Mouse (Mus musculus) liver, embryonic 14.5 days (tissue): ENCODE results near the gene Six3. TPM values are rescaled to one million over a fixed set of nuclear protein-coding genes. Genes with fewer than 3 reads are reported as not detected.

Experiments
- ATAC-seq: fragments of 200-750 bp; cut with Nextera tagmentation; 2 replicates; pipeline ENCODE4 v1.8.0; 2017; ENCODE audit warnings: moderate number of reproducible peaks, mild to moderate bottlenecking, moderate library complexity; ENCODE audit not compliant: insufficient read depth
- DNase-seq, 3 experiments: peaks; one replicate each; pipeline ENCODE4 v3.0.0-alpha.2; 2012 to 2013; ENCODE audit warnings: low read depth in 3 of 3, low spot score in 3 of 3
- H3K27ac ChIP-seq: fragments of 300-500 bp; sonication (generic); 2 replicates; pipeline ENCODE4 v1.5.1; 2014; ENCODE audit warnings: moderate library complexity, mild to moderate bottlenecking, control low read depth, inconsistent platforms
- H3K27me3 ChIP-seq: fragments of 300-500 bp; sonication (generic); 2 replicates; pipeline ENCODE4 v1.6.1; 2014; ENCODE audit warnings: mild to moderate bottlenecking, low read length, moderate library complexity; ENCODE audit not compliant: control insufficient read depth, insufficient read depth
- H3K36me3 ChIP-seq: fragments of 300-500 bp; sonication (generic); replicated peaks from 2 replicates; pipeline ENCODE4 v1.6.1; 2014; ENCODE audit warnings: low read depth; ENCODE audit not compliant: control insufficient read depth, insufficient read depth
- H3K4me1 ChIP-seq, 2 experiments: fragments of 200-500 bp in 1 of 2; fragments of 300-500 bp in 1 of 2; sonication (generic) in 1 of 2; replicated peaks; 2 replicates each; pipeline ENCODE4 v1.6.1; 2012 to 2014; ENCODE audit warnings: antibody characterized with exemption in 1 of 2, inconsistent platforms in 1 of 2, low read length in 1 of 2; ENCODE audit not compliant: control insufficient read depth in 2 of 2, insufficient read depth in 2 of 2
- H3K4me2 ChIP-seq: fragments of 300-500 bp; sonication (generic); 2 replicates; pipeline ENCODE4 v1.6.1; 2014; ENCODE audit warnings: low read depth, mild to moderate bottlenecking, control low read depth, moderate library complexity
- H3K4me3 ChIP-seq, 2 experiments: fragments of 200-500 bp in 1 of 2; fragments of 300-500 bp in 1 of 2; sonication (generic) in 1 of 2; 2 replicates each; pipeline ENCODE4 v1.5.1; 2012 to 2014; ENCODE audit warnings: low read depth in 2 of 2, low read length in 2 of 2, mild to moderate bottlenecking in 2 of 2, control low read depth in 1 of 2, inconsistent platforms in 1 of 2, moderate library complexity in 1 of 2; ENCODE audit not compliant: insufficient read depth in 1 of 2
- H3K9ac ChIP-seq: fragments of 300-500 bp; sonication (generic); replicated peaks from 2 replicates; pipeline ENCODE4 v1.6.1; 2014; ENCODE audit warnings: mild to moderate bottlenecking, control low read depth, moderate library complexity
- H3K9me3 ChIP-seq: fragments of 300-500 bp; sonication (generic); 2 replicates; pipeline ENCODE4 v1.6.1; 2016; ENCODE audit warnings: low read length, mixed read lengths; ENCODE audit not compliant: control insufficient read depth
- CTCF ChIP-seq: IDR thresholded peaks from 2 replicates; pipeline ENCODE4 v1.5.1; 2016; ENCODE audit warnings: antibody characterized with exemption, low read depth, control low read depth
- EP300 ChIP-seq: IDR thresholded peaks from 2 replicates; pipeline ENCODE4 v1.6.1; 2016; ENCODE audit warnings: antibody characterized with exemption, low read depth
- WGBS: fragments of 180-500 bp; shearing (Covaris S2); extraction: QIAGEN DNeasy Blood & Tissue Kit; methylation state at CpG from one replicate; pipeline ENCODE4 v1.1.7; 2014; ENCODE audit not compliant: insufficient replicate concordance; 5-methylcytosine and 5-hydroxymethylcytosine counted together
- polyA plus RNA-seq, 2 experiments: library from polyadenylated mRNA; depleted of rRNA in 1 of 2; stranded (reverse) in 1 of 2; unstranded in 1 of 2; fragments of >200 nt; fragmentation: Nextera tagmentation in 1 of 2; extraction: Ambion mirVana in 1 of 2; gene quantifications; 2 replicates each; pipeline versions ENCODE4 v1.2.1 to v1.2.3; 2012 to 2014

Six3 gene
- polyA plus RNA-seq, 2 experiments: 0.01 TPM; not detected in 1

DNA sequence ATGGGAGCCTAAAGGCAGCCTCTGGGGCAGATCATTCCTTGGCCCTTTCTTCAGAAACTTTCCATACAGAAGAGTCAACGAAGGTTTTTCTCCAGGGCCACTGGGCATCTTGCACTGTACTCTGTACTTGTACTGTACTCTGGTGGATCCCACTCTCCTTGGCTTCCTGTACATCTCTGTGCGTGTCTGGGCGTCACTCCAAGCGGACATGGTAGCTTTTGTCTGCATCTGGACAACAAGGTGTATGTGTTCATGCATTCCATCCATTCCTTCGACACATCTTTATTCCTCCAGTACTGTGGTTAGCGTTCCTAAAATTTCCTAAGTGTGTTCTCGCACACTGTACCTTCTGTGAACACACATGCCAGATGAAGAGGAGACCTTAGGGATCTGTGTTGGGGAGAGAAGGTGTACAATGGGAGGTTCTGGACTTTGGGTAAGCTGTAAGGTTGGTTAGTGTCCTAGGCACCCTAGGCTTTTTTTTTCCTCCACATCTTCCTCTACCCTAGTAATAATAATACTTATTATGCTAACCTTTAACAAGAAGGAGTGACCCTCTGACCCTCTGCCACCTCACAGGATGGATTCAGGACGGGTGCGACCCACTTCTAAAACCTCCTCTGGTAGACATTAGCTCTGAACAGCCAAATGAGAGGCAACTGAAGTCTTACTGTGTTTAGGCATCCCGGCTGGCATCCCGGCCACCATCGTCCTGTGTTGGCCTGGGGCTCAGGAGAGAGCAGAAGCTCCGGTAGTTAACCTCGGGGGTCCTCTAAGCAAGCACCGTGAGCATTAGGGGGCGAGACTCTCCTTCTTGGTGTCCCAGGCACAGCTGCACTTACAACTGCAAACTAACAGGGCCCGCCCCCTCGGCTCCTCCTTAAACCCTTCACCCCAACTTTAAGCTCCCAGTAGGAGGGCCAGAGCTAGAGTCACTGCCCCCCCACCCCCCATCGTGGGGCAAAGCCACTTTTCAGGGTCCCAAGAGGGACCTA is 1.6 kb upstream of the Six3 start:
- H3K27me3 ChIP-seq: peaks cover 96% of the 10 kb centered on the region
- no peaks in the 10 kb centered on the region for H3K9me3 ChIP-seq
- DNase-seq (no peak), ATAC-seq (no peak)
- H3K4me3 ChIP-seq: no peak overlapping the region
- no peak for TF ChIP-seq EP300
- TF ChIP-seq CTCF: no peak
- WGBS: 5% methylated on average over 19 of the region's 19 CpGs
- no peaks in the 10 kb centered on the region for H3K36me3 ChIP-seq
- H3K4me1 ChIP-seq: no peaks in the 10 kb centered on the region
- H3K27ac ChIP-seq: no peak overlapping the region
- H3K9ac ChIP-seq: no peak overlapping the region
- H3K4me2 ChIP-seq: no peak overlapping the region

GRCm38 (mm10) chr17:85612526-85613265 is 712 bp upstream of the Six3 start:
- Histone ChIP-seq H3K27ac (no peak overlapping the region), H3K4me1 (no peaks in the 10 kb centered on the region), H3K4me3 (no peak overlapping the region), H3K36me3 (no peaks in the 10 kb centered on the region), H3K9me3 (no peaks in the 10 kb centered on the region), H3K9ac (no peak overlapping the region), H3K27me3 (peaks cover 100% of the 10 kb centered on the region), H3K4me2 (no peak overlapping the region)
- TF ChIP-seq EP300: no peak
- no peak for TF ChIP-seq CTCF
- no peak for DNase-seq
- ATAC-seq: no peak
- WGBS: 1% methylated on average over 31 of the region's 31 CpGs

DNA sequence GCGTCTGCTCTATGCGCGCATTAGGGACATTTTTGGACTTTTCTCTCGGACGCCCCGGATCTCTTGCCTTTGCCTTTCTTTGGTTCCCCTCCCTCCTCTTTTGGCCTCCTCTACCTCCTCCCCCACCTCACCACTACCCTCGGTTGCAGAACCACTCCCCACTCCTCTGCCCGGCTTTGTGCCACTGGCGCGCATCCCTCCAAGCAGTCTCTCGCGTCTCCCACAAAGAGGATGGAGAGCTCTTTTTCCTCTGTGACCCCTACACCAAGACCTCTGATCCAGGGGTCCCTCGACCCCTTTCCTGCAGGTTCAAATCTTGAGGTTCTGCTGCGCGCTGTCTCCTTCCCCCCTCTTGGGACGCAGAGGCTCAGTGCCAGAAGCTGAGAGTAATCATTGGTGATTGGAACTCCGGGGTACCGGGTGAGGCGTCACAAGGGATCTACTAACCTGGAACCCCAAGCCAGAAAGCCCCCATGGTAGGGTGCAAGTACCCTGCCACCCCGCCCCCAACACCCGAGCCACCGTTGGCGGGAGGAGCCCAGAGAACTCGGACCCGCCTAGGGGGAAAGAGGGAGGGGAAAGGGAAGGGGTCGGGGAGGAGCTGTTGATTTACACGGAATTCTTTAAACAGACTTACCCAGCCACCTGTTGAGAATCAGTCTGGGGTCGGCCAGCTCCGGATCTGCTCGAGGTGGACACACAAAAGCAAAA is 758 bp downstream of the Six3 start:
- Histone ChIP-seq H3K4me3 (no peak overlapping the region), H3K4me2 (no peak overlapping the region), H3K36me3 (no peaks in the 10 kb centered on the region), H3K9ac (no peak overlapping the region), H3K27ac (no peak overlapping the region), H3K27me3 (peaks cover 100% of the 10 kb centered on the region), H3K9me3 (no peaks in the 10 kb centered on the region), H3K4me1 (no peaks in the 10 kb centered on the region)
- 3% methylated on average over 30 of the region's 30 CpGs for WGBS
- ATAC-seq (no peak), DNase-seq (no peak)
- no peak for TF ChIP-seq CTCF
- no peak for TF ChIP-seq EP300

GRCm38 (mm10) chr17:85614722-85615331 is 1.4 kb downstream of the Six3 start:
- H3K9me3 ChIP-seq: no peaks in the 10 kb centered on the region
- H3K9ac ChIP-seq: no peak overlapping the region
- DNase-seq (no peak), ATAC-seq (no peak)
- peaks cover 100% of the 10 kb centered on the region for H3K27me3 ChIP-seq
- no peaks in the 10 kb centered on the region for H3K4me1 ChIP-seq
- no peak overlapping the region for H3K4me3 ChIP-seq
- H3K36me3 ChIP-seq: no peaks in the 10 kb centered on the region
- H3K4me2 ChIP-seq: no peak overlapping the region
- H3K27ac ChIP-seq: no peak overlapping the region
- TF ChIP-seq CTCF: no peak
- WGBS: 2% methylated on average over 37 of the region's 38 CpGs
